Mouse (Mus musculus) ES-E14 (cell line): ENCODE results near the gene Nppb.

Experiments used
- CHD2 ChIP-seq: IDR thresholded peaks from 2 replicates; pipeline ENCODE4 v1.6.1; 2014; ENCODE audit warnings: mild to moderate bottlenecking, low read depth, low read length, inconsistent platforms
- ZC3H11A ChIP-seq: IDR thresholded peaks from 2 replicates; pipeline ENCODE4 v1.6.1; 2012; ENCODE audit warnings: low read depth, mild to moderate bottlenecking, inconsistent platforms, low read length, borderline replicate concordance

DNA sequence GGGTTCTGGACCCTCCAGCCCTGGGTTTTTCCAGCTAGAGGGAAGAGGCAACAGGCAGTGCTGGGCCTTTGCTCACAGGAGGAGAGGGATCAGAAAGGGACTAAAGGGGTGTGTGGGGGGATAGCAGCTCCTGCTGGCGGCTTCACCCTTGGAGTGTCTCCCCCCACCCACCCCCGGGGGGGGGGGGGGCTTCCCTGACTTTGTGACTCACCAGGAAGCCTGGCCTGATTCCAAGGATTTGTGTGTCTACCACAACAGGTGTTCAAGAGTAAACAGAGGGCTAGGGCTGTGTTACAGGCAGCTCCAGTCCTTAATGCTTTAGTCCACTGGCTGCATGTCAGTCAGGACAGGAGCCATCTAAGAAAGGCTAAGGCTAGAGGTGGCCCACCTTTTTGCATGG is 38.1 kb upstream of the Nppb start:
- TF ChIP-seq CHD2 (no peak), ZC3H11A (no peak)
